Mouse (Mus musculus) lung, adult 2 months (tissue): ENCODE data around the gene Mb21d2.

Experiments used
- CTCF ChIP-seq: fragments of 200-500 bp; IDR thresholded peaks from 2 replicates; pipeline ENCODE4 v1.5.1; 2011; ENCODE audit warnings: mild to moderate bottlenecking, low read length, control low read depth; ENCODE audit not compliant: insufficient read depth
- POLR2A ChIP-seq: fragments of 200-500 bp; IDR thresholded peaks from 2 replicates; pipeline ENCODE4 v1.6.1; 2011; ENCODE audit warnings: low read depth, mild to moderate bottlenecking, control low read depth, low read length, borderline replicate concordance; ENCODE audit errors: extremely low read depth

- TF ChIP-seq POLR2A (no peak), CTCF (no peak)
These were observed 48.7 kb downstream of the Mb21d2 start for GRCm38 (mm10) chr16:28880756-28881155.
